Mouse (Mus musculus) embryonic fibroblast, embryonic 13.5 days (primary cell): ENCODE measurements around the gene Timeless.

ENCODE experiments used
- CTCF ChIP-seq: IDR thresholded peaks from 2 replicates; pipeline ENCODE4 v1.5.1; 2011; ENCODE audit warnings: mild to moderate bottlenecking, control low read depth, low read length, moderate library complexity, borderline replicate concordance; ENCODE audit not compliant: insufficient read depth
- POLR2A ChIP-seq: IDR thresholded peaks from 2 replicates; pipeline ENCODE4 v1.6.1; 2011; ENCODE audit warnings: low read depth, mild to moderate bottlenecking, control low read depth, low read length, moderate library complexity

- TF ChIP-seq CTCF (no peak), POLR2A (no peak)
These were observed 49.8 kb downstream of the Timeless start for GRCm38 (mm10) chr10:128281682-128282081.
